Mouse (Mus musculus): ENCODE measurements around the gene Ntpcr. TPM values are rescaled to one million over a fixed set of nuclear protein-coding genes. Genes with fewer than 3 reads are reported as not detected.

Gene Ntpcr
- polyA plus RNA-seq, 1 experiment = 27.4 TPM

GRCm38 (mm10) chr8:125733964-125734956 is 4.5 kb downstream of the Ntpcr start:
- Histone ChIP-seq H3K4me1 (replicated peaks; ENCODE audit: control insufficient read depth, insufficient read depth, low read length) (peaks cover 14% of the 10 kb centered on the region), H3K27me3 (ENCODE audit: control insufficient read depth, insufficient read depth, low read length) (no peaks in the 10 kb centered on the region), H3K4me3 (ENCODE audit: control insufficient read depth, insufficient read depth, low read length) (peak overlapping the region; percentile 76), H3K27ac (ENCODE audit: control insufficient read depth, insufficient read depth, low read length) (no peak overlapping the region), H3K36me3 (ENCODE audit: control insufficient read depth, insufficient read depth, low read length) (no peaks in the 10 kb centered on the region)
- TF ChIP-seq POLR2A (IDR thresholded peaks at IDR 0.05; ENCODE audit: control insufficient read depth, extremely low read depth, insufficient read depth, low read length, poor library complexity) (0 out of 2 replicates have a peak, but pooled peaks have one; percentile 10), CTCF (IDR thresholded peaks at IDR 0.05; ENCODE audit: borderline replicate concordance, control insufficient read depth, extremely low read depth, insufficient read depth, low read length, poor library complexity) (0 out of 2 replicates have a peak, but pooled peaks have one; percentile 16)
- peak; percentile 89 for DNase-seq
- 4% methylated on average over 52 of the region's 52 CpGs for WGBS

- 96% methylated on average over 4 of the region's 4 CpGs for WGBS
- DNase-seq = no peak
- no peaks in the 10 kb centered on the region for H3K36me3 ChIP-seq (ENCODE audit: control insufficient read depth, insufficient read depth, low read length)
Observed at GRCm38 (mm10) chr8:125738956-125739355, 9.2 kb downstream of the Ntpcr start.

DNA sequence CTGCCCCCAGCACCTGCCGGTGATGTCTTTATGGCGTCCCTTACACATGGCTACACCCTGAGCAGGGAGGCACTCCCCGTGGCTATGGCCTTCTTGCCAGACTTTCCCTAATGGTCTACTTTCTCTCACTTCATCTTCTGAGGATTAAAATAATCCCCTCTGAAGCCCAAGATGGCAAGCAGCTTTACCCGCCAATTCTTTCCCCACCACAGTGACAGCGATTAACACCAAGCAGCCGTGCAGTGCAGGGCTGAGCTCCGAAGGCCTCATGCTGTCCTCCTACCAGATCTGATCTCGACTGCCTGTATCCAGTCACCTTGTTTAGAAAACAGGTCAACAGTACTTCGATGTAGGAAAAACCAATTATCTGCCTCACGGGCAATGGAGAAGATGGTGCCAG is 10.9 kb downstream of the Ntpcr start:
- H3K36me3 ChIP-seq (ENCODE audit: control insufficient read depth, insufficient read depth, low read length) = no peaks in the 10 kb centered on the region
- TF ChIP-seq POLR2A (IDR thresholded peaks at IDR 0.05; ENCODE audit: control insufficient read depth, extremely low read depth, insufficient read depth, low read length, poor library complexity) (no peak), CTCF (IDR thresholded peaks at IDR 0.05; ENCODE audit: borderline replicate concordance, control insufficient read depth, extremely low read depth, insufficient read depth, low read length, poor library complexity) (no peak)
- H3K4me1 ChIP-seq (replicated peaks; ENCODE audit: control insufficient read depth, insufficient read depth, low read length) = peaks cover 15% of the 10 kb centered on the region
- 96% methylated on average over 10 of the region's 10 CpGs for WGBS
- no peak overlapping the region for H3K27ac ChIP-seq (ENCODE audit: control insufficient read depth, insufficient read depth, low read length)
- no peaks in the 10 kb centered on the region for H3K27me3 ChIP-seq (ENCODE audit: control insufficient read depth, insufficient read depth, low read length)
- DNase-seq = no peak
- H3K4me3 ChIP-seq (ENCODE audit: control insufficient read depth, insufficient read depth, low read length) = no peak overlapping the region

More at GRCm38 (mm10) chr8:125738956-125739355, 9.2 kb downstream of the Ntpcr start:
- peaks cover 19% of the 10 kb centered on the region for H3K4me1 ChIP-seq (replicated peaks; ENCODE audit: control insufficient read depth, insufficient read depth, low read length)
- TF ChIP-seq POLR2A (IDR thresholded peaks at IDR 0.05; ENCODE audit: control insufficient read depth, extremely low read depth, insufficient read depth, low read length, poor library complexity) (no peak), CTCF (IDR thresholded peaks at IDR 0.05; ENCODE audit: borderline replicate concordance, control insufficient read depth, extremely low read depth, insufficient read depth, low read length, poor library complexity) (no peak)
- H3K27ac ChIP-seq (ENCODE audit: control insufficient read depth, insufficient read depth, low read length) = no peak overlapping the region
- H3K4me3 ChIP-seq (ENCODE audit: control insufficient read depth, insufficient read depth, low read length) = no peak overlapping the region
- no peaks in the 10 kb centered on the region for H3K27me3 ChIP-seq (ENCODE audit: control insufficient read depth, insufficient read depth, low read length)

DNA sequence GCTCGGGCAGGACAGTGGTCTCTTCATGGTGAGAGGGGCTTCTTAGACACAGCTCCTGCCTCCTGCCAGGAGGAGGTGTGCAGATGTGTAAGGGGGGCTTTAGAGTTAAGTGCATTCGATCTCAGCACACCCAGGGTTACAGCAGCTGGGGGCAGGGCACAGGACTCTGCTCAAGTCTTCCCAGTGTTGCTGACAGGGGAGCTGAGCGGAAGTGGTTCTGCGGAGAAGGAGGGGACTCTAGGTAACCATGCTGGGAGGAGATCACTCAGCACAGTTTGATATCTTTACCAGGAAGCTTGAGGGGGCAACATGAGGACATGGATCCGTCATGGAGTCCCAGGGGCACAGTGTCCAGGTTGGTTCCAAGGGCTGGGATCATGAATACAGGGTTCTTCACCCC is 11.6 kb downstream of the Ntpcr start:
- peak overlapping the region; percentile 41; the same call in 1 of the 2 replicates for H3K27ac ChIP-seq (ENCODE audit: control insufficient read depth, insufficient read depth, low read length)
- WGBS = 34% methylated on average over 5 of the region's 5 CpGs

DNA sequence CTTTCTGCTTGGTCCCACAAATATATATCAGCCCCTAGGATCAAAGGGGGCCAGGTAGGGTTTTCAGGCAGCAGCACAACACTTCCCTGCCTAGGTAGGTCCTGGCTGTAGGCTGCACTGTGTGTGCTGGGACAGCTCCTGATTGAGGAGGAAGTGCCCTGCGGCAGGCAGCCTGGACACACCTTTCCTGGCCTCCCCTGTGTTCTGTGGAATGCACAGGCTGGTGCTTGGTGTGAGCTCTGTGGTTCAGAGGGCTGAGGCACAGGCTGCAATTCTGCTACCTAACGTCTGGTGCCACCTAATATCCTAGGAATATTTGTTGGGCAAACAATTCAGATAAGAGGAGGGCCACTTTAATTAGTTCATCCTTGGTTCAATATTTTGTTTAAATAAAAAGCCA is 12.1 kb downstream of the Ntpcr start:
- Histone ChIP-seq H3K4me3 (ENCODE audit: control insufficient read depth, insufficient read depth, low read length) (no peak overlapping the region), H3K36me3 (ENCODE audit: control insufficient read depth, insufficient read depth, low read length) (no peaks in the 10 kb centered on the region), H3K4me1 (replicated peaks; ENCODE audit: control insufficient read depth, insufficient read depth, low read length) (peaks cover 15% of the 10 kb centered on the region), H3K27me3 (ENCODE audit: control insufficient read depth, insufficient read depth, low read length) (no peaks in the 10 kb centered on the region), H3K27ac (ENCODE audit: control insufficient read depth, insufficient read depth, low read length) (peak overlapping the region; percentile 41; the same call in 1 of the 2 replicates)
- 35% methylated on average over 2 of the region's 2 CpGs for WGBS
- no peak for TF ChIP-seq POLR2A (IDR thresholded peaks at IDR 0.05; ENCODE audit: control insufficient read depth, extremely low read depth, insufficient read depth, low read length, poor library complexity)
- no peak for TF ChIP-seq CTCF (IDR thresholded peaks at IDR 0.05; ENCODE audit: borderline replicate concordance, control insufficient read depth, extremely low read depth, insufficient read depth, low read length, poor library complexity)
- DNase-seq = no peak

More for the DNA sequence above, 11.6 kb downstream of the Ntpcr start:
- no peaks in the 10 kb centered on the region for H3K36me3 ChIP-seq (ENCODE audit: control insufficient read depth, insufficient read depth, low read length)
- no peak overlapping the region for H3K4me3 ChIP-seq (ENCODE audit: control insufficient read depth, insufficient read depth, low read length)
- DNase-seq = peak; percentile 59
- TF ChIP-seq CTCF (IDR thresholded peaks at IDR 0.05; ENCODE audit: borderline replicate concordance, control insufficient read depth, extremely low read depth, insufficient read depth, low read length, poor library complexity) (no peak), POLR2A (IDR thresholded peaks at IDR 0.05; ENCODE audit: control insufficient read depth, extremely low read depth, insufficient read depth, low read length, poor library complexity) (no peak)
- peaks cover 15% of the 10 kb centered on the region for H3K4me1 ChIP-seq (replicated peaks; ENCODE audit: control insufficient read depth, insufficient read depth, low read length)
- H3K27me3 ChIP-seq (ENCODE audit: control insufficient read depth, insufficient read depth, low read length) = no peaks in the 10 kb centered on the region

- DNase-seq = no peak
- H3K27me3 ChIP-seq (ENCODE audit: control insufficient read depth, insufficient read depth, low read length) = no peaks in the 10 kb centered on the region
- H3K27ac ChIP-seq (ENCODE audit: control insufficient read depth, insufficient read depth, low read length) = no peak overlapping the region
- no peak overlapping the region for H3K4me3 ChIP-seq (ENCODE audit: control insufficient read depth, insufficient read depth, low read length)
- TF ChIP-seq POLR2A (IDR thresholded peaks at IDR 0.05; ENCODE audit: control insufficient read depth, extremely low read depth, insufficient read depth, low read length, poor library complexity) (no peak), CTCF (IDR thresholded peaks at IDR 0.05; ENCODE audit: borderline replicate concordance, control insufficient read depth, extremely low read depth, insufficient read depth, low read length, poor library complexity) (no peak)
- no peaks in the 10 kb centered on the region for H3K36me3 ChIP-seq (ENCODE audit: control insufficient read depth, insufficient read depth, low read length)
- 35% methylated on average over 8 of the region's 8 CpGs for WGBS
- peaks cover 15% of the 10 kb centered on the region for H3K4me1 ChIP-seq (replicated peaks; ENCODE audit: control insufficient read depth, insufficient read depth, low read length)
Observed at GRCm38 (mm10) chr8:125742406-125742805, 12.6 kb downstream of the Ntpcr start.
